Mouse (Mus musculus) liver, postnatal 0 days (tissue): ENCODE measurements around the gene Tfdp2. TPM values are rescaled to one million over a fixed set of nuclear protein-coding genes. Genes with fewer than 3 reads are reported as not detected.

Experiments used
- ATAC-seq: fragments of 200-750 bp; cut with Nextera tagmentation; 2 replicates; pipeline ENCODE4 v1.8.0; 2017; ENCODE audit warnings: mild to moderate bottlenecking, moderate library complexity
- DNase-seq: peaks from one replicate; pipeline ENCODE4 v3.0.0-alpha.2; 2016
- H3K27ac ChIP-seq: fragments of 300-500 bp; sonication (generic); 2 replicates; pipeline ENCODE4 v1.5.1; 2014; ENCODE audit warnings: antibody characterized with exemption, moderate library complexity, mild to moderate bottlenecking, low read depth
- H3K27me3 ChIP-seq: fragments of 300-500 bp; sonication (generic); 2 replicates; pipeline ENCODE4 v1.6.1; 2014; ENCODE audit warnings: low read length, control low read depth, mixed read lengths; ENCODE audit not compliant: insufficient read depth
- H3K36me3 ChIP-seq: fragments of 300-500 bp; sonication (generic); replicated peaks from 2 replicates; pipeline ENCODE4 v1.6.1; 2014; ENCODE audit warnings: mild to moderate bottlenecking, control low read depth, low read length, moderate library complexity, mixed read lengths; ENCODE audit not compliant: insufficient read depth
- H3K4me1 ChIP-seq: fragments of 300-500 bp; sonication (generic); 2 replicates; pipeline ENCODE4 v1.6.1; 2014; ENCODE audit warnings: antibody characterized with exemption, mild to moderate bottlenecking, control low read depth; ENCODE audit not compliant: insufficient read depth
- H3K4me2 ChIP-seq: fragments of 300-500 bp; sonication (generic); 2 replicates; pipeline ENCODE4 v1.6.1; 2014; ENCODE audit warnings: low read depth, mild to moderate bottlenecking, low read length, moderate library complexity, mixed read lengths
- H3K4me3 ChIP-seq: fragments of 300-500 bp; sonication (generic); 2 replicates; pipeline ENCODE4 v1.5.1; 2014; ENCODE audit warnings: low read depth, low read length
- H3K9ac ChIP-seq: fragments of 300-500 bp; sonication (generic); replicated peaks from 2 replicates; pipeline ENCODE4 v1.6.1; 2014; ENCODE audit warnings: mild to moderate bottlenecking, moderate library complexity
- H3K9me3 ChIP-seq: fragments of 300-500 bp; sonication (generic); 2 replicates; pipeline ENCODE4 v1.6.1; 2016; ENCODE audit warnings: mild to moderate bottlenecking, control low read depth, low read length, mixed read lengths
- CTCF ChIP-seq: sonication (generic); IDR thresholded peaks from 2 replicates; pipeline ENCODE4 v1.5.1; 2016; ENCODE audit warnings: antibody characterized with exemption, low read depth
- EP300 ChIP-seq: IDR thresholded peaks from 2 replicates; pipeline ENCODE4 v1.6.1; 2016; ENCODE audit warnings: antibody characterized with exemption, low read depth, mild to moderate bottlenecking
- WGBS: fragments of 180-500 bp; shearing (Covaris S2); extraction: QIAGEN DNeasy Blood & Tissue Kit; methylation state at CpG from one replicate; pipeline ENCODE4 v1.1.7; 2014; ENCODE audit not compliant: insufficient replicate concordance; 5-methylcytosine and 5-hydroxymethylcytosine counted together
- polyA plus RNA-seq: library from polyadenylated mRNA; unstranded; fragments of >200 nt; fragmentation: Nextera tagmentation; extraction: Ambion mirVana; gene quantifications from 2 replicates; pipeline ENCODE4 v1.2.1, GENCODE M21; 2015

Tfdp2 gene
- polyA plus RNA-seq = 61.7 and 69.0 TPM in 2 replicates

DNA sequence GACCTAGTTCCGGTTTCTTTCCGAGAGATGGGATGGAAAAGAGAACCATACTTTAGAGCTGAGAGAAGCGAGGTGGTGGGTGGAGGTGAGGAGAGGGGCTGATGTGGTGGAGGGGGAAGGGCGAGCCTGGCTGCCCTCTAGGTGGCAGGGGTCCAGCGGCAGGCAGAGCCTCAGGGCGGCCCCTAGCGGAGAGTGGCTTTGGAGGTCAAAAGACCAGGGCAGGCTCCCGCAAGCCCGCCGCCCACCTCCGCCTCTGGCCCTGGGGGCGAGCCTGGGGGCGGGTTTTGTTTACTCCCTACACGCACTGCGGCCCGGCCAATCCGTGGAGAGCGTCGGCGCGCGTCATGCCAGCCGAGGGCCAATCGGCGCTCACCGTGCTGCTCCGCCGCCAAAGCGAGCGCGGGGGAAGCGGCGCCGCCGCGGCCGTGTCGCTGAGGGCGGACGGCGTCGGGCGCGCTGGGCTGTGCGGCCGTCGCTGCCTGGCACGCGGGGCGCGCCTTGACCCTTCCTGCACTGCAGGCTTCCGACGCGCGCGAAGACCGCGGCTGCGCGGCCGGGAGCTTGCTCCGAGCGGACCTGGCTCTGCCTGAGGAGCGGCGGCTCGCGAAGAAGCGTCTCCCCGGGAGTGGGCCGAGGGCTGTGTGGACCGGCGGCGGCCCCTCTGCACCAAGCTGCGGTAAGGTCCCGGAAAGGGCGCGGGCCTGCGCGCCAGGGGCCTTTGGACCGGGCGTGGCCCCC is at the start of gene Tfdp2:
Gene Tfdp2 (plus strand): TSS at position 391 of the 738 bp plus-strand sequence.
- DNase-seq (peak; percentile 92), ATAC-seq (peak; percentile 97)
- Histone ChIP-seq H3K27ac (peak within 1 kb of the TSS; percentile 97), H3K9me3 (no peaks in the 10 kb centered on the region), H3K27me3 (no peaks in the 10 kb centered on the region), H3K4me2 (peak within 1 kb of the TSS; percentile 100), H3K36me3 (no peaks in the 10 kb centered on the region), H3K4me3 (peak within 1 kb of the TSS; percentile 87), H3K4me1 (peaks cover 19% of the 10 kb centered on the region), H3K9ac (peak within 1 kb of the TSS; percentile 90)
- WGBS = under 1% methylated on average over 69 of the region's 81 CpGs
- TF ChIP-seq CTCF = peak; percentile 72
- no peak for TF ChIP-seq EP300

DNA sequence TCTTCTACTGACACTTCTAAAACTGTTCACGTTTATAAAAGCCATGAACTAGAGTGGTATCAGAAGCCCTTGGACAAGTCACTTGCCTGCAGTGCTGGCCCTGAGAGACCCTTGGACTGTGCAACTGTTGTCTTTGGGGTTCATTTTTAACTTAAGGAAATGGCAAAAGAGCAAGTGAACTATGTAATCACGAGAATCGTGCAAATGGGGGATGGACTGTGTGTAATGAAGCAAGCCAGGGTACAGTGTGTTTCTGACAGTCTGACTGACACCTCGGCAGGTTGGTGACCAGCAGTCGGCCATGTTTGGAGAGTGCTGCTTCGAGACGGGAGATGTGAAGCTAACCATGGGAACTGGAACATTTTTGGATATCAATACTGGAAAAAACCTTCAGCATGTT is 43.3 kb upstream of the Tfdp2 start:
- no peak overlapping the region for H3K4me3 ChIP-seq
- H3K27ac ChIP-seq = no peak overlapping the region
- TF ChIP-seq CTCF = no peak
- TF ChIP-seq EP300 = no peak
- H3K9me3 ChIP-seq = no peaks in the 10 kb centered on the region
- H3K4me2 ChIP-seq = no peak overlapping the region
- no peaks in the 10 kb centered on the region for H3K27me3 ChIP-seq
- H3K9ac ChIP-seq = no peak overlapping the region
- no peaks in the 10 kb centered on the region for H3K36me3 ChIP-seq
- DNase-seq (no peak), ATAC-seq (no peak)
- 81% methylated on average over 7 of the region's 7 CpGs for WGBS
- no peaks in the 10 kb centered on the region for H3K4me1 ChIP-seq

DNA sequence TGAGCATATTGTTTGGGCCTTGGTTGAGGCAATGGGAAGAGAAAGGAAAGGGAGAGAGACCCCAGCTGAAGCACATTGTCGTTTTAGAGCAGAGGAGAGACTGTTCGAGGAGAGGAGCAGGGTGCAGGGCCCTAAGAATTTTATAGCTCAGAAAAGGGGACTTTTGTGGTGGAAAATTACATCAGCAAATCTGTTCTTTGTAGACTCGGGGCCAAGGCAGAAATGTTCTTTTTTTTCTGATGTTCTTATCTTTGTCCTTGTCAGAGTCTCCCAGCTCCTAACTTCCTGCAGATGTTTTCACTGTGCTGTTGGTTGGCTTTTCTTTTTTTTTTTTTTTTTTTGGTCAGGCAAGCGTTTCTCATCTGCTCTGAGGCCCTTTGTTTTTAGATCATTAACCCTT is 37.6 kb upstream of the Tfdp2 start:
- ATAC-seq (no peak), DNase-seq (no peak)
- H3K4me1 ChIP-seq = no peaks in the 10 kb centered on the region
- no peaks in the 10 kb centered on the region for H3K9me3 ChIP-seq
- no peak overlapping the region for H3K27ac ChIP-seq
- WGBS = 17% methylated on average over 4 of the region's 4 CpGs
- no peak overlapping the region for H3K4me3 ChIP-seq
- H3K4me2 ChIP-seq = no peak overlapping the region
- TF ChIP-seq EP300 (no peak), CTCF (no peak)
- H3K9ac ChIP-seq = no peak overlapping the region
- no peaks in the 10 kb centered on the region for H3K36me3 ChIP-seq
- H3K27me3 ChIP-seq = no peaks in the 10 kb centered on the region

DNA sequence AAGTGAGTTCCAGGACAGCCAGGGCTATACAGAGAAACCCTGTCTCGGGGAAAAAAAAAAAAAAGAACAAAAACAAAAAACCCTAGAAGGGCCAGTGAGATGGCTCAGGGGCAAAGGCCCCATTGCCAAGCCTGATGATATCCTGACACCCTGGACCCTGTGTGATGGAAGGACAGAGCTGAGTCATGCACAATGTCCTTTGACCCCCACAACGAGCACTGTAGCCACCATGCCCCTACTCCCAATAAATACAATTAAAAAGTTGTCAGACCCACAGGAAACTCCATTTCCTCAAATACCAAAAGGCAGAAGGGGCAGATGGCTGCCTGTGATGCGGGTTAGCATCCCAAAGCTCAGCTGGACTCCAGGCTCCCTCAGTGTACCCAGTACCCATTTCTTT is 37.0 kb upstream of the Tfdp2 start:
- no peak overlapping the region for H3K4me3 ChIP-seq
- no peak overlapping the region for H3K27ac ChIP-seq
- no peaks in the 10 kb centered on the region for H3K9me3 ChIP-seq
- H3K27me3 ChIP-seq = no peaks in the 10 kb centered on the region
- TF ChIP-seq CTCF (no peak), EP300 (no peak)
- no peak overlapping the region for H3K9ac ChIP-seq
- no peaks in the 10 kb centered on the region for H3K36me3 ChIP-seq
- no peaks in the 10 kb centered on the region for H3K4me1 ChIP-seq
- 61% methylated on average over 3 of the region's 3 CpGs for WGBS
- ATAC-seq (no peak), DNase-seq (no peak)
- H3K4me2 ChIP-seq = no peak overlapping the region

DNA sequence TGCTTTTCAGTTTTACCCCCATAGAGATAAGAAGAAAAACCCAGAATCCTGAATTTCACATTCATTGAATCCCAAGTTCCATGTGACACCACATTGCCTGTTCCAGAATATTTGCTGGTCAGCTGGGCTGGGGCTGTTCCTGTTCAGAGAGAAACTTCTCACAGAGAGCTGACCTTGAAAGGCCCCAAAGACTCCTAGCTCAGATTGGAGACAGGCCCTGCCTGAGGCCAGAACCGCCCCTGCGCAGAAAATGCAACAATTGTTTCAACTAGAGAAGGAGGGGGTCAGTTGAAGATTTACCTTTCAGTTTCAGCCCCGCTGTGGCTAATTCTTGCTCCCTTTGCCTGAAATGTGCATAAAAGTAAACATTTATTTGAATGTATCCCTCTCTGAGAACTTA is 35.3 kb upstream of the Tfdp2 start:
- TF ChIP-seq EP300 = no peak
- TF ChIP-seq CTCF = no peak
- WGBS = 80% methylated on average over 3 of the region's 3 CpGs
- Histone ChIP-seq H3K4me3 (no peak overlapping the region), H3K9me3 (no peaks in the 10 kb centered on the region), H3K27me3 (no peaks in the 10 kb centered on the region), H3K4me1 (no peaks in the 10 kb centered on the region), H3K4me2 (no peak overlapping the region), H3K9ac (no peak overlapping the region), H3K36me3 (no peaks in the 10 kb centered on the region), H3K27ac (no peak overlapping the region)
- no peak for ATAC-seq
- DNase-seq = no peak

DNA sequence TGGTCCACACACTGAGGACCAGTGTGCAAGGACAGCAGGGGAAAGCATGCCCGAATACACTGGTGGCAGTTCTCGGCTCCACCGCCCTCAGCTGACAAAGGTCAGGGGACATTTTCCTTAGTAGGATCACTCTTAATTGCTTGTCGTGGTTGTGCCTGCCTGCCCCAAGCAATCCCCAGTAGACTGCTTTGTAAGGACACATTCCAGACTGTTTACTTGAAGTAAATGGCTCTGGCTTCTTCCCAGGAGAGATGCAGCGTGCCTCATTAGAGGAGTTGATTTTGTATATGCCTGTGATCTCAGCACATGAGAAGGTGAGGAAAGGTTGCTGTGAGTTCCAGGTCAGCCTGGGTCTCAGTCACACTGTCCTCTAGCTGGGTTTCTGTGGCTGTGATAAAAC is 33.7 kb upstream of the Tfdp2 start:
- WGBS = 78% methylated on average over 5 of the region's 5 CpGs
- no peak overlapping the region for H3K27ac ChIP-seq
- no peak overlapping the region for H3K4me3 ChIP-seq
- H3K4me2 ChIP-seq = no peak overlapping the region
- H3K36me3 ChIP-seq = no peaks in the 10 kb centered on the region
- TF ChIP-seq EP300 (no peak), CTCF (no peak)
- no peaks in the 10 kb centered on the region for H3K9me3 ChIP-seq
- no peak for ATAC-seq
- H3K9ac ChIP-seq = no peak overlapping the region
- no peaks in the 10 kb centered on the region for H3K27me3 ChIP-seq
- no peak for DNase-seq
- no peaks in the 10 kb centered on the region for H3K4me1 ChIP-seq
